Mouse (Mus musculus) c-Kit-positive CD71-positive TER-119-negative erythroid progenitor cells, embryonic 14.5 days (primary cell): ENCODE data around the gene Efl1.

Source experiments
- DNase-seq: peaks from one replicate; pipeline ENCODE4 v3.0.0-alpha.2; 2013; ENCODE audit warnings: low read depth

The Efl1 gene

GRCm38 (mm10) chr7:82812186-82813155 lies 164.1 kb downstream of the Efl1 start:
- no peak for DNase-seq

DNA sequence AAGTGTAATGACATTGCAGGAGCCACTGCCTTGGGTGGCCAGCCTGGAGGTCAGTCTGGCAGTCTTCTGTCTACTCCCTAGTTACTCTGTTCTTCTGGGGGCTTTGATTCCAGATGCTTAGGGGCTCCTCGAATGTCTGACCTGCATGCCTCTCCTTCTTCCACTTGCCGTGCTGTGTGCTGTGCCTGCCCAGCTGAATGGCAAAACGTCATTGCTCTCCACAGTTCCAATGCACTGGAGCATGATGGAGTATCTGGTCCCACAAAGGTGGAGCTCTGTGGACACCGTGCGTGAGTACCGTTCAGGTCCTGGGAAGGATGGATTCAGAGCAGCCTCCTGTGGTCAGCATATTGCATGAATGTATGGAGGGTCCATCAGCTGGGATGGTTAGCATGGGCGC lies 171.1 kb downstream of the Efl1 start:
- no peak for DNase-seq

DNA sequence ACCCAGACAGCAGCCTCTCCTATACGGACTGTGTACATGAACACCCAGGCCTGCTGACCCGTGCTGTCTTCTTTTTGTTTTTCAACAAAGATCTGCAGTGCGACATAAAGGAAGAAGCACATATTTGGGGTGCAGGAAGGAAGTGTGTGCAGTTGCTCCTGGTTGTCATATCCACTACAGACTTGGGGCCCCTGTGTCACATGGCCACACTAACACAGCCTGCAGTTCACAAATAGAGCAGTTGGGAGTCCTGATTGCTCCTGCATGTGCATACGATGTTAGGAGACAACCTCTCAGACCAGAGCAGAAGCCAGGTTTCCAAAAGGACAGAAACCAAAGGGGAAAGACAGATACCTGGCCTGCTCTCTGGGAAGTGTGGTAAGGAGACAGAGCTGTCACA lies 172.2 kb downstream of the Efl1 start:
- no peak for DNase-seq

DNA sequence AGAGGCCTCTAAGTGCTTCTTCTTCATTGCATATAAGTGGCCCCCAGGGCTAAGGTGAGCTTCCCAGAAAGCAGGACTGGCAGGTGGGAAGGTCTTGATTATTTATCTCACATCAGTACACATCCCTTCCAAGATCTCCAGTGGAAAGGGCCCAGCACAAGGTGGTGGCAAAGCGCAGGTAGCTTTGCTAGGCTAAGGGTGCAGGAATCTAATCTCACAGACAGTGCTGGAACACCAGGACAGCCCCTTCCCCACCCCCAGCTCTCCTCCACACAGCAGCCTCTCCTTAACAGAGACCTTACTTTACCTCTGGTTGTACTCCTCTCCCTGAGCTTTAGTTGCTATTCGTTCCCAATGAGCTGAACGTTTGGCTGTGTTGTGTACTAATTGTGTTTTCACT lies 173.1 kb downstream of the Efl1 start:
- DNase-seq = no peak

- DNase-seq = no peak
These were observed 174.1 kb downstream of the Efl1 start for GRCm38 (mm10) chr7:82822528-82822927.
